Mouse (Mus musculus) left cerebral cortex, adult 11 months (tissue): ENCODE data around the gene Pfas.
"Not testable (repeated sequence)": the region's sequence is repeated elsewhere in the genome, so short reads cannot be mapped to it uniquely, and the experiment has no call there.

Experiments used
- DNase-seq: peaks from one replicate; pipeline ENCODE4 v3.0.0; 2022; ENCODE audit warnings: low spot score

The Pfas gene

DNA sequence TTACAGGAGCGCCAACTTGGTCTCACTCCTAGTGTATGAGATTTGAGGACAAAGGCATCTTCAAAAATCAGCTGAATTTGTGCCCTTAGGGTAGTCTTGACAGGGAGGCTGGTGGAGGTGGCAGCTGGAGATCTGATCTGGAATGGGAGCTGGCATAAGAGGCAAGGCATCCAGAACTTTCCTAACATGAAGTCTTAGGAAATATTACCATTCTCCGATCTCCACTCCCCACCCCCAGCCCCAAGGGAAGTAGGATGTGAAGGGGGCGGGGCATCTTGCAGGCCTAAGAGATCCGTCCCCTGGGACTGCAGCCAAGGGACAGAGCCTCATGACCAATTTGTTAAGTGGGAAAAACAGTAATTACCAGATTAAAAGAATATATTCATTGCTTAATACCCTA, 38.0 kb downstream of the Pfas start:
- DNase-seq: no peak

DNA sequence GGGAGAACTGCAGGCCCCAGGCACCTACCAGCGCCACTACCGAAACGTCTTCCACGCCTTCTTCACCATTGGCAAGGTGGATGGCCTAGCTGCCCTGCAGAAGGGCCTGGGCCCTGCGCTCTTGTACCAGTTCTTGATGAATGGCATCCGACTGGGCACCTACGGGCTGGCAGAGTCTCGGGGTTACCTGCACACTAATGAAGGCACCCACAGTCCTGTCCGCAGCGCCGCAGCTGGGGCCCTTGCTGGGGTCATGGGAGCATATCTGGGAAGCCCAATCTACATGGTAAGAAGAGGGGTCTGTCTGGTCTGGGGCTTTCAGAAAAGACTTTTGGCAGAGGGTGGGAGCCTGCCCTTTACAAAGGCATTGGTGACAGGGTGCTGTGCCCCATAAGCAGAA, 39.5 kb downstream of the Pfas start:
- DNase-seq: no peak

DNA sequence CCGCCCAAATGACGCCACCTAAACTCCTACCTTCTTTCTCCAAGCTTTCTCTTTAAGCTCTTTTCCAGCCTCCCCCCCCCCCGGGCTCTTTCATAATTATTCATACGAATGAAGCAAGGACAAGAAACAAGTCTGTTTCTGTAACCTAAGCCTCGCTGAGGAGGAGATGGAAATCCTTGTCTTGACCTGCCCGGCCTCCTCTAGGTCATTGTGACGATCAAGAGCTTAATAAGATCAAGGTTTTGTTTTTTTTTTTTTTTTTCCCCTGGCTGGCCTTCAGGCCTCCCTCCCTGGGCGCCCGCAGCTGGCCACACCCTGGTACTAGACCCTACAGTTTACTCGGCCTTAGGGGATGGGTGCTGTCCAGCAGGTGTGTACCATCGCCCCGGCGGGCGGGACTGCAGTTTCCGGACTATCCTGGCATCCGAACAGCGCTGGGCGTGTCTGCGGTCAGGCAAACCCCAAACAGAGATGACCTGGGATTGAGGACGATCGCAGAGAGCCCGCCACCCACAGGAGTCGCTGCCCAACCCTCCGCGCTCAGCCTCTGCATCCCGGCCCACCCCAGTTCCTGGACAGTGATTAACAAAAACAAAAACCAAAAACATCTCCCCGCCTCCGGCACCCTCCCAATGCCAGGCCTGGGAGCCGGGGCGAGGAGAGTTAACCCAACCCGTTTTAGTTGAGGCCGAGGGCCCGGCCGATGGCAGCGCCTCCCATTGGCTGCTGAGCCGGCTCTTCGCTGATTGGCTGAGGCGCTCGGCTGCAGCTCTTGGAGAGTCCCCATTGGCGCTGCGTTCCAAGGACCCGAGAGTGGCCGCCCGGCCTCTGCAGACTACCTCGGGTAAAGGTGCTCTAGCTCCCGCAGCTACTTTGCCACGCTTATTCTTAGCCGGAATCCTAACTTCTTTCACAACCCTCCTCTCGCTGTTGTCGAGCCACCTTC, 40.6 kb downstream of the Pfas start, which contains the start of gene Slc25a35:
Gene Slc25a35, plus strand, starts transcription at position 795 of the 946 bp plus-strand sequence.
- DNase-seq: peak; percentile 87

DNA sequence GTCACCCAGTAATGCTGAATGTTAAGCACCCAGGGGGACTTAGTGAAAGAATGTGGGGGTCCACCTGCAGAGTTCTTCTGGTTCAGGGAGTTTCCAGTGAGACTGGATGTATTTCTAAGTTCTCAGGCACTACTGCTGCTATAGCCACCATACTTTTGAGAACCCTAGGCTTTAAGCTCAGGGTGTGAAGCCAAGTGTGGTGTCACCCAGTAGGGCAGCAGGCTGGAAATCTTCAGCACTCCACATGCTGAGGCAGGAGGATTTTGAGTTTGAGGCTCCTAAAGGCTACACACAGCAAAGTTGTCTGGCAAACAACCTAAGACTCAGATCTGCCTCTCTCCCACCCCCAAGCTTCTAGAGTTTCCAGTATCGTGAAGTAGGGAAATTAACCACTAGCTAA, 41.7 kb downstream of the Pfas start:
- DNase-seq: no peak

DNA sequence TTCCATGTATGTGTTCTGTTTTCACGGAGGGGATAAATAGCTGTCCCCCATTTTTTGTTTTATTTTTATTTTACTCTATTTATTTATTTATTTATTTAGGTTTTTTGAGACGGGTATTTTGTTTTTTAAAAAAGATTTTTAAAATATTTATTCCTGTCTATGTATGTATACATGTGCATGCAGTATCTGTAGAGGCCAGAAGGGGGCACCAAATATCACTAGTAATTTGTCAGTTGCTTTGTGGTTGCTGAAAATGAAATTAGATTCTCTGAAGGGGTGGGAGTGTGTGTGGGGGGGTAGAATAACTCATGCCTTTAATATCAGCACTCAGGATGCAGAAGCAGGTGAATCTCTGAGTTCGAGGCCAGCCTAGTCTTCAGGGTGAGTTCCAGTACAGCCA, 42.4 kb downstream of the Pfas start:
- no peak for DNase-seq

DNA sequence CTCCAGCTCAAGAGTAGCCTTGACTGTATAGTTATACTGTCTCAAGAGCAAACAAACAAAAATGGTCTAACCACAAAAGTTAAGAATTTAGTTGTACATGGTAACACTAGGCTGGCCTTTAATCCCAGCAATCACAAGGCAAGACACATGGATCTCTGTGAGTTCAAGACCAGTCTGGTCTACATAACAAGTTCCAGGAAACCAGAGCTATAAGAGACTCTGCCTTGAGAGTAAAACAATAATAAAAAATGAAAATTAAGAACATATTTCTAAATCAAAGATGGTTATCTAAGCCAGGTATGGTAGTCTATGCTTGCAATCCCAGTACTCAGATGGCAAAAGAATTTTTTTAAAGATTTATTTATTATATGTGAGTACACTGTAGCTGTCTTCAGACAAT, 43.2 kb downstream of the Pfas start:
- no peak for DNase-seq

DNA sequence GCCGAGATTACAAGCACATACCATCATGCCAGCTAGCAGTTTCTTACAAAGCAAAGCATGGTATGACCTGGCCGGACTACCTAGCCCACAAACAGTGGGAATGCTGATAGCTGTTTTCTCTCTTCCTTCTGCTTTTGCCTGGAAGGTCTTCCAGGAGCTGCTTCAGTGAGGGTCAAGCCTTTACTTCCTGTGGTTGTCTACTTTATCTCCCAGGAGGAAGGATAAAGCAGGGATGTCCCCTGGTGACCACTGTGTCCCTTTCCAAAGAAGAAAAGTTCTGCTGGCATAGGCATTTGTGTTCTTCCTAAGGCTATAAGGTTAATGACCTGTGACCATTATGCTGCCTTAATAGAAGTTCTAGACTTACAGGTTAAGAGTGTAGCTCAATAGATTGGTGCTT, 44.9 kb downstream of the Pfas start:
- no peak for DNase-seq

DNA sequence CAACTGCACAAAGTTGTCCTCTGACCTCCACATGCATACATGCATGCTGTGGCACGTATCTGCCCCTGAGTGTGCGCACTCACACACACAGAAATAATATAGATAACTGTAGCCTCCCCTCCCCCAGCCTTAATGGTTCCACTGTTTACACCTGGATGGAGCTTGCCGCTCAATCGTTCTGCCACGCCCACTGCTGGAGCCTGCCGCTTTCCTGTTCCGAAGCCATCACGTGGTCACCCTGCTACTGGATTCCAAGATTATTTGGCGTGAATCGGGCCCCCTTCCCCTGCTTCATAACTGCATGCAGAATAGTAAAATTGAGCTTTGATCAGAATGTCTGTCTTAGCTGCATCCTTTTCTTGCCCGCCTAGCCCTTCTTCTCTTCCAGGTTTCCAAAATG, 46.1 kb downstream of the Pfas start:
- not testable (repeated sequence) for DNase-seq

DNA sequence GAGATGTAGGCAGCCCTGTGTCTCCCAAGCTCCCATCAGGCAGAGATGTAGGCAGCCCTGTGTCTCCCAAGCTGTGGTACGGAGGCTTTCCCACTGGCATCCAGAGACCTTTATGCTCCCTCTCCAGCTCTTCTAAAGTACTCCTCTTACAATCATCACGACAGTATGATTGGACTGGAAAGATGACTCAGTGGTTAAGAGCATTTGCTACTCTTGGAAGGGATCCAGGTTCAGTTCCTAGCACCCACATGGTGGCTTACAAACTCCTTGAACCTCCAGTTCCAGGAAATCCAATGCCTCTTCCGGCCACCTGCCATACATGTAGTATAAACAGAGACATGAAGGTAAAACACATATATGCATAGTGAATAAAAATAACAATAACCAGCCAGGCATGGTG, 46.7 kb downstream of the Pfas start:
- DNase-seq: no peak

DNA sequence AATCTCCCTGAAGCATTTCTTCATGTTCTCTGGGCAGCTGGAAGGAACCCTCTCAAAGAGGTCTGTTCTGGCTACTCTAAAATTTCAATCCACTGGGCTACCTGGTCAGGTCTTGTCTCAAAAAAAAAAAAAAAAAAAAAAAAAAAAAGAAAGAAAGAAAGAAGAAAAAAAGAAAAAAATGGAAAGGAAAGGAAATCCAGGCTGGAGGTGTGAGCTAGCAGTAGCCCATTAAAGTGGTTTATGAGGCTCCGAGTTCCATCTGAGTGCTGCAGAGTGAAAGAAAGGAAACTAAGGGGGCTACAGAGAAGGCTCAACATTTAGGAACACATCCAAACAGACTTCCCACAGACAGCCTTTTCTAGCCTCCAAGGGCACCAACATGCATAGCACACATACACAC, 50.3 kb downstream of the Pfas start:
- DNase-seq: no peak

DNA sequence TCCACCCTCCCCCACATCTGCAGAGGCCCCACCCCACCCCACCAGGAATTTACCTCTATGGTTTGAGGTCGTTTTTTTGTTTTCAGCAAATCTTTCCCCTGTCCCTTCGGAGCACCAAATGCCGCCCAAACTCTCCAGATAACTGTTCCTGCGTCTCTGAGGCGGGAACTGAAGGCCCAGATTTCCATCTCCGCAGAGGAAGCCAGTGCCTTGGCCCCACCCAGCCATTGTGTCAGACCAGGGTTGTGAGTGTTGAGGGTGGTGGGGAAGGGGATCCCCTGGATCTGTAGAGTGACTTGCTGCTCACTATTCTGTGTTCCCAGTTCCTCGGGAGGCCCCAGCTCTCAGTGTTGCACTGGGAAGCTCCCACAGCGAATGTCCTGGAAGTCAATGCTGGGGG, 51.0 kb downstream of the Pfas start, which contains the start of gene Arhgef15:
Gene Arhgef15, minus strand, starts transcription at position 173 of the 400 bp plus-strand sequence.
- DNase-seq: no peak

DNA sequence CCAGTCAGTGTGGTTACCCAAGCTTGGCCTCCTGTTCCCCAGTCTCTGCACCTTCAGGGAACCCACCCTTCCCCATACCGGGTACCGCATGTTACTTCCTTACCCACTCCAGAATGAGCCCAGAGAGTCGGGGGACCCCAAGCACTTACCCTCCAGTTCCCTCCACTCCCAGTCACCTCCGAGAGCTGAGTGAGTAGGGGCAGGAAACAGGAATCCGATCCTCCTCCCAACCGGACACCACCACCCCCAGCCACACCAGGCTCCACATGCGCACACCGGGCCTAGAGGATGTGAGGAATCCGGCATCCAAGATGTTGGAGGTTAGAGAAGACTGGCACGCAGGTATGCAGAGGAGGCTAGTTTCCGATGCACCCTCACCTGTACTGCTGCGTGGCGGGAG, 51.6 kb downstream of the Pfas start:
- no peak for DNase-seq

DNA sequence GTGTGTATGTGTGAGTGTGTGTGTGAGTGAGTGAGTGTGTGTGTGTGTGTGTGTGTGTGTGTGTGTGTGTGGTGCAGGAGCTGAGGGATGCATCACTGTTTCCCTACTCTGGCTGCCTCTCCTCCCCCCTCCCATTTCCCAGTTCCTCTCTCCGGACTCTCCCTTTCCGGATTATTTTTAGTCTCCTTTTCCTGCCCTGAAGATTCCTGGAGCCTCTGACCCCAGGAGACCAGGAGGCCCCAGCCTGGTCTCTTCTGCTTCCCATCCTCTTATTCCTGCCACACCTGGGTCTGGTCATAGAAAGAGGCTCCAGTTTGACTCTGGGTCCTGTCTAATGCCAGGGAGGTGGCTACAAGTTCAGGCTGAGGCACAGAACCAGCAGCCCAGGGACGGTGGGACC, 52.2 kb downstream of the Pfas start:
- no peak for DNase-seq

DNA sequence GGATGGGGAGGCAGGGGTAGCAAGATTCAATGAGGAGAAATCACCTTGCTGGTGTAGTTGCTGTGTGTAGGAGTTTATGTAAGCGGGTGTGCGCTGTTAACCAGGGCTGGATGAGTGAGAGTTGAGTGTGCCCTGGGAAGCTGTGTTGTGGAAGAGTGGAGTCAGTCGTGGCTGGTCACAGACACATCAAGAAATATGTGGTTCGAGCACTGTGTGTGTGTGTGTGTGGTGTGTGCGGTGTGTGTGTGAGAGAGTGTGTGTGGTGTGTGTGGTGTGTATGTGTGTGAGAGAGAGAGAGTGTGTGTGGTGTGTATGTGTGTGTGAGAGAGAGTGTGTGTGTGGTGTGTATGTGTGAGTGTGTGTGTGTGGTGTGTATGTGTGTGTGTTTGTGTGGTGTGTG, 52.8 kb downstream of the Pfas start:
- no peak for DNase-seq

DNA sequence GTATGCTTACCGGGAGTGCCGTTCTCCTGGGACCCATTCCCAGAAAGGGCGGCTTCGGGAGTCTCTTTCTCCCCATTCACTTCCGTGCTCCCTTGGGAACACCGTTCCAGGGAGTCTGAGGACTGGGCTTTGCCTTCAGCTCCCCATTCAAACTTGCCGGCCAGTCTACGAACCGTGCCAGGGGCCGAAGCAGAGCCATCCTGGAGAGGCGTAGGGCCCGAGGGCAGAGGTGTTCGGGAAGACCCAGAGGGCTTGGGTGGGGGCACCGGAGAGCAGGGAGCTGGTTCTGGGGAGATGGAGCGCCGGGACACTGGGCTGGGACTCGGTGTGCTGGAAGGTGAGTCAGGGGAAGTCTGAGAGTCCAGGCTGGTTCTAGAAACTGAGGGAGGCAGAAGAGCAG, 53.9 kb downstream of the Pfas start:
- no peak for DNase-seq

DNA sequence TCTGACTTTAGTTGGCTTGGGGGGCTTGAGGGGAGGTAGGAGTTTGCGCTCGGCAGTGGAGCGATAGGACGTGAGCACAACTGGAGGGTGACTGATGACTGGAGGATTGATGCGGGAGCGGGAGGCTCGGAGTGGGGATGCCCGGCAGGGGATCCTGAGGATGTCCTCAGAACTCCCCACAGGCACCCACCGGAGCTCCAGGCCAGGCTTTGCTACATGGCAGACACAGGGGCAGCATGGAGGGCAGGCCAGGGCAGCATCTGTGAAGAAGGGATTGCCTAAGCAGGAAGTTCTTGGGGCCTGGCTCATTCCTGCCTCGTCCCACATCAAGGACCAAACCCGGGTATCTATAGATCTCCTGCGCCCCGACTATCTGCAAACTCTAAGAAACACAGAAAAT, 54.4 kb downstream of the Pfas start:
- no peak for DNase-seq

DNA sequence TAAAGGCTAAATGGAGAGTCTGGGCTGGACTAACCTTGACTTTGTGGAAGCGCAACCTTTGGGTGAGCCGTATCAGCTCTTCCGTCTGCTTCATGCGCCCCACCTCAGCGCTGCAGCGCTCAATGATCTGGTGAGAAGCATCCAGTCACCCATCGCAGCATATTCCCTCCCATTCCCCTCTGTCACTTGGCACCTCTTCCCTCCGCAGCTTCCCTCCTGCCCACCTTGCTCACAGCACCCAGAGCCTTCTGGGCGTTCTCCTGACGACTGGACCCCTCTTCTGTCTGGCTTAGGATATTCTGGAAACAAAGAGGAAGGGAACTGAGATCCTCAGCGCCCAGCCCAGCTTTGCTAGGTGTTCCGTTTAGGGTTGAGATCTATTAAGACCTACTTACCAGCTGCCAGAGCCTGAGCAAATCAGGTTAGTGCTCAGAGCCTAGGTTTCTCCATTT, 60.7 kb downstream of the Pfas start:
- DNase-seq: no peak

DNA sequence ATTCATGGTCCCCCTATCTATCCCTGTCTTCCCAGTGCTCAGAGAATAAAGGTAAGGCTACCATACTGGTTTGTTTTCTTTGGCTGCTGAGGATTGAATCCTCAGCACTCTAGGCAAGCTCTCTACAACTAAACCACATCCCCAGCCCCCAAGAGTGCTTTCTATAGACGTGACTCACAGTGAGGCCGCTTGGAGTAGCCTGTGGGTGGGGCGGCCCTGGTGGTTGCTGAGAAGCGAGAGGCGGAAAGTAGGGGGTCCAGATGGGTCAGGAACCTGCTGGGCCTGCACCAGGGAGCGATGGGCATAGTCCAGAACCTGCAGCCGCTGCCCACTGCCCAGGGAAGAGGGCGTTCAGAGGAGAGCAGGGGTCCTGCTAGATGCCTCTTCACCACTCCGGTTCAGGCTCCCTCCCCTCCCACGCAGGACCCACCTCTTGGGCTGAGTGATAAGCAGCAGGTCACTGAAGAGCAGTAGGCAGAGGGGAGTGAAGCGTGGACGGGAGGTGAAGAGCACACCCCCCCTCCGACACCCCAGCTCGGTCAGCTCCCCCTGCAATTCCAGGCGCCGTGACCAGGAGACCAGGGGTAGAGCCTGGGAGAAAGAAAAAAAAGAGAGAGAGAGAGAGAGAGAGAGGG, 61.3 kb downstream of the Pfas start:
- DNase-seq: no peak

DNA sequence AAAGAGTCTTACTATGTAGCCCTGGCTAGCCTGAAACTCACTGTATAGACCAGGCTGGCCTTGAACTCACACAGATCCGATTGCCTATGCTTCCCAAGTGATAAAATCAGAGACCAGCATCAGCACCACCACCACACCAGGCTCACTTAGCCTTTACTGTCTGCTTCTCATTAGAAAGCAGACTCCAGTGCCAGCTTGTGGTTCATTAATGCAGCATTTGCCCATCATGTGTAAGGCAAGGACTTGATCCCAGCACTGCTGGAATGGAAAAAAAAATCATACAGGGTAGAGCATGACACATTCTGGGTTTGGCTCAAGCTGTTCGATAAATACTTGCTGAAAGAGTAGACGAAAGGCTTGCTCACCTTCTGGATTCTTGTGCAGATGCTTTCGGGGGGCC, 62.3 kb downstream of the Pfas start:
- no peak for DNase-seq

DNA sequence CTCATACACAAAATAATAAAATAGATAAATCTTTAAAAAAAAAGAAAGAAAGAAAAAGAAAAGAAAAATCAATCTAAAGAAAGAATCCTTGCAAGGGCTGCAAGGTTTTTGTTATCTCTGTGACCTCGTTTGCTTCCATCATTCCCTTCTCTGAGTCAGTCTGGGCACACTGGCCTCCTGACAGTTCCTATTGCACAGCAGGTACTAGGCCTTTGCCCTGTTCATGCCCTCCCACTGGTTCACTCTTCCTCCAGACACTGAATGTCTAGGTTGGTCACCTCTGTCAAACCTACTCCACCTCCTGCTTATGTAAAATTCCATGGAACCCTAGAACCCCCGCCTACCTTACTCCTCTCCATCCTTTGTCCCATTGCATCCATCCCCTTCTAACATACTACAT, 63.0 kb downstream of the Pfas start:
- no peak for DNase-seq

DNA sequence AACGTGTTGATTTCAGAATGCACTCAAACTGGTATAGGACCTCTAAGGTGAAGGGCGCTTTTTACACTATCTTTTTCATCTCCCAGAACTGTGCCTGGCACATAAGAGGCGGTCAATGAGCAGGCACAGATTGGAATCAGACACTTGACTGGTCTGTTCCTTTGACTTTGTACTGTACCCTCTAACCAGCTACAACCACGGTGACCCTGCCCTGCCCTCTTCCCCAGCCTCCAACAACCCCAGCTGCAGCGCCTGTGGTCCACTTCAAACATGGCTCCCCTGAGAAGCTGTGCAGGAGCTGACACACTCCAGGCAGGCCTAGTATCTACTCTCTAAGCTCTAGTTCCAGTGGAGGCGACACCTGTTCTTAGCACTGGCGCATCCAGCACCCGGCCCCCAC, 65.5 kb downstream of the Pfas start:
- no peak for DNase-seq

DNA sequence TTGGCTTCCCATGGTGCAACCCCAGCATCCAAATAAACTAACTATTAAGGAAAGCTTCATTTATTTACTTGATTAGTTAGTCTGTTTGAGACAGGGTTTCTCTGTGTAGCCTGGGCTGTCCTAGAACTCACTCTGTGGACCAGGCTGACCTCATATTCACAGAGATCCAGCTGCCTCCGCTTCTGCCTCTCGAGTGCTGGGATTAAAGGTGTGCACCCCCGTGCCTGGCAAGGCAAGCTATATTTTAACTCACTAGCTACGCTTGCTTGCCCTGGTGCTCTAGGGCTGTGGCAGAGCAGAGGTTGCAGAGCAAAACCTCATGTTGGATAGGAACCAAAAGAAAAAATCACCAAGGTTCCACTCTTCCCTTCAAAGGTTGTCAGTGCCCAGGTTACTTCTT, 67.7 kb downstream of the Pfas start:
- DNase-seq: no peak
